Mouse (Mus musculus) liver, adult 10 weeks (tissue): ENCODE measurements around the gene Gm7137. TPM values are rescaled to one million over a fixed set of nuclear protein-coding genes. Genes with fewer than 3 reads are reported as not detected.

ENCODE experiments used
- polyA plus RNA-seq: library from polyadenylated mRNA; stranded (reverse); fragments of 350-450 nt; fragmentation: Illumina TruSeq; extraction: RNeasy Lipid Tissue Mini Kit (QIAGEN cat#74804); gene quantifications from one replicate; pipeline ENCODE4 v1.2.3, GENCODE M21; 2014; ENCODE audit warnings: low read depth, low replicate concordance

The Gm7137 gene
- not detected for polyA plus RNA-seq

GRCm38 (mm10) chr10:77787876-77788275 is at the start of gene Gm7137:
Gm7137 (minus strand) TSS chr10:77788200.

GRCm38 (mm10) chr10:77835647-77836046 is 47.6 kb upstream of the Gm7137 start, which contains the start of gene Krtap10-10:
Krtap10-10 (plus strand) TSS chr10:77835947.

DNA sequence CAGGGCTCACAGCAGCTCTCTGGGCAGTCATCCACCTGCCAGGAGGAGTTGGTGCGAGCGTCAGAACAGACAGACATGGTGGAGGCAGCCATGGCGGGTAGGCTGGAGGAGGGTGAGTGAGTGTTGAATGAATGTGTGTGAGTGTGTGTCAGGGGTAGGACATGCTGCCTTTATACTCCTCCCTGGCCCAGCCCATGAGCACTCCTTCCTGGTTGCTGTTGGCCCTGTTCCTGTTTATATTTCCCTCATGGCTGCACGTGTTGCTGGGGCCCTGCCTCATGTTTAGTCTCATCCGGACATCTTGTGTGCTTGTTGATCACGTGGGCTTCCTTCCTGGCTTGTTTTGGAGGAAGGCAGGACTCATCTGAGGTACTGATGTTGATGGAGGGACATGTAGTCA is 39.0 kb upstream of the Gm7137 start, which contains the start of gene Krtap10-4:
Krtap10-4 (minus strand) TSS at position 145 of the 400 bp plus-strand sequence.

GRCm38 (mm10) chr10:77814382-77814781 is 26.4 kb upstream of the Gm7137 start, which contains the start of gene Gm2696:
Gm2696 (plus strand) TSS chr10:77814682.

GRCm38 (mm10) chr10:77811743-77812142 is 23.7 kb upstream of the Gm7137 start, which contains the start of gene Gm9507:
Gm9507 (minus strand) TSS chr10:77811843.

GRCm38 (mm10) chr10:77798921-77799508 is 11.0 kb upstream of the Gm7137 start, which contains the start of gene Gm19668:
Gm19668 (minus strand) TSS chr10:77799133.

GRCm38 (mm10) chr10:77794976-77795375 is 7.0 kb upstream of the Gm7137 start, which contains the start of gene Gm9639:
Gm9639 (minus strand) TSS chr10:77795076.

GRCm38 (mm10) chr10:77782442-77782841 is 5.6 kb downstream of the Gm7137 start, which contains the start of gene Gm3250:
Gm3250 (minus strand) TSS chr10:77782542.

DNA sequence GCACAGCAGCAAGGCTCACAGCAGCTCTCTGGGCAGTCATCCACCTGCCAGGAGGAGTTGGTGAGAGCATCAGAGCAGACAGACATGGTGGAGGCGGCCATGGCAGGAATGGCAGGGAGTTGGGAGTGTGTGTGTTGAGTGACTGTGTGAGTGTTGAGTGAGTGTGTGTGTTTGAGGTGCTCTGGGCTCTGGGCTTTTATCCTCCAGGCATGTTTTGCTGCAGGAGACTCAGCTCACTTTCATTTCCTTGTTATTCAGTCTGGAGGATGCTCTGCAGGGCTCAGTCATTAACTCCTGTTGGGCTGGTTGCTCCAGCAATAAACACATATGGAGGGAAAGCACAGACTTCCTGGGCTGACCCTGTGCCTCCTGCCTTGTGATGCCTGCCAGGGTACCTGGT is 11.2 kb downstream of the Gm7137 start, which contains the start of gene Gm7138:
Gm7138 (minus strand) TSS at position 101 of the 400 bp plus-strand sequence.

DNA sequence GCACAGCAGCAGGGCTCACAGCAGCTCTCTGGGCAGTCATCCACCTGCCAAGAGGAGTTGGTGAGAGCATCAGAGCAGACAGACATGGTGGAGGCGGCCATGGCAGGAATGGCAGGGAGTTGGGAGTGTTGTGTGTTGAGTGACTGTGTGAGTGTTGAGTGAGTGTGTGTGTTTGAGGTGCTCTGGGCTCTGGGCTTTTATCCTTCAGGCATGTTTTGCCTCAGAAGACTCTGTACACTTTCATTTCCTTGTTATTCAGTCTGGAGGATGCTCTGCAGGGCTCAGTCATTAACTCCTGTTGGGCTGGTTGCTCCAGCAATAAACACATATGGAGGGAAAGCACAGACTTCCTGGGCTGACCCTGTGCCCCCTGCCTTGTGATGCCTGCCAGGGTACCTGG is 16.8 kb downstream of the Gm7137 start, which contains the start of gene Gm3238:
Gm3238 (minus strand) TSS at position 101 of the 400 bp plus-strand sequence.

DNA sequence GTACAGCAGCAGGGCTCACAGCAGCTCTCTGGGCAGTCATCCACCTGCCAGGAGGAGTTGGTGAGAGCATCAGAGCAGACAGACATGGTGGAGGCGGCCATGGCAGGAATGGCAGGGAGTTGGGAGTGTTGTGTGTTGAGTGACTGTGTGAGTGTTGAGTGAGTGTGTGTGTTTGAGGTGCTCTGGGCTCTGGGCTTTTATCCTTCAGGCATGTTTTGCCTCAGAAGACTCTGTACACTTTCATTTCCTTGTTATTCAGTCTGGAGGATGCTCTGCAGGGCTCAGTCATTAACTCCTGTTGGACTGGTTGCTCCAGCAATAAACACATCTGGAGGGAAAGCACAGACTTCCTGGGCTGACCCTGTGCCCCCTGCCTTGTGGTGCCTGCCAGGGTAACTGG is 28.4 kb downstream of the Gm7137 start, which contains the start of gene Gm3233:
Gm3233 (minus strand) TSS at position 101 of the 400 bp plus-strand sequence.

DNA sequence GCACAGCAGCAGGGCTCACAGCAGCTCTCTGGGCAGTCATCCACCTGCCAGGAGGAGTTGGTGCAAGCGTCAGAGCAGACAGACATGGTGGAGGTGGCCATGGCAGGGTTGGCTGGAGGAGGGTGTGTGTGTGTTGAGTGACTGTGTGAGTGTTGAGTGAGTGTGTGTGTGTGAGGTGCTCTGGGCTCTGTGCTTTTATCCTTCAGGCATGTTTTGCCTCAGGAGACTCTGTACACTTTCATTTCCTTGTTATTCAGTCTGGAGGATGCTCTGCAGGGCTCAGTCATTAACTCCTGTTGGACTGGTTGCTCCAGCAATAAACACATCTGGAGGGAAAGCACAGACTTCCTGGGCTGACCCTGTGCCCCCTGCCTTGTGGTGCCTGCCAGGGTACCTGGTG is 36.7 kb downstream of the Gm7137 start, which contains the start of gene Gm9736:
Gm9736 (minus strand) TSS at position 101 of the 400 bp plus-strand sequence.

GRCm38 (mm10) chr10:77741924-77742688 is 45.9 kb downstream of the Gm7137 start, which contains the start of gene Gm18596:
Gm18596 (minus strand) TSS chr10:77742638.

Other genes with a start within 250 kb of the Gm7137 start
- 158 TPM for gene Pttg1ip, start 206.5 kb downstream of the Gm7137 start, polyA plus RNA-seq
- 72.2 TPM for gene Sumo3, start 182.1 kb downstream of the Gm7137 start, polyA plus RNA-seq
- not detected for gene Gm49325, start 182.0 kb downstream of the Gm7137 start, polyA plus RNA-seq
- gene Ube2g2, start 165.9 kb downstream of the Gm7137 start, polyA plus RNA-seq: 10.8 TPM
- gene Tspear, start 101.6 kb downstream of the Gm7137 start, polyA plus RNA-seq: not detected
- gene Gm19402, start 97.4 kb downstream of the Gm7137 start, polyA plus RNA-seq: not detected
- not detected for gene Gm9508, start 91.0 kb downstream of the Gm7137 start, polyA plus RNA-seq
- not detected for gene Gm10272, start 81.6 kb downstream of the Gm7137 start, polyA plus RNA-seq
- gene Gm10024, start 76.7 kb downstream of the Gm7137 start, polyA plus RNA-seq: not detected
- not detected for gene Gm10142, start 72.4 kb downstream of the Gm7137 start, polyA plus RNA-seq
- not detected for gene Krtap12-1, start 67.6 kb downstream of the Gm7137 start, polyA plus RNA-seq
- not detected for gene Gm10100, start 61.7 kb downstream of the Gm7137 start, polyA plus RNA-seq
- gene Gm18596, start 45.6 kb downstream of the Gm7137 start, polyA plus RNA-seq: not detected
- not detected for gene Gm9736, start 36.8 kb downstream of the Gm7137 start, polyA plus RNA-seq
- not detected for gene Gm3233, start 28.5 kb downstream of the Gm7137 start, polyA plus RNA-seq
- not detected for gene Gm3238, start 16.9 kb downstream of the Gm7137 start, polyA plus RNA-seq
- gene Gm7138, start 11.3 kb downstream of the Gm7137 start, polyA plus RNA-seq: not detected
- gene Gm3250, start 5.7 kb downstream of the Gm7137 start, polyA plus RNA-seq: not detected
- gene Gm9639, start 6.9 kb upstream of the Gm7137 start, polyA plus RNA-seq: not detected
- not detected for gene Gm19668, start 10.9 kb upstream of the Gm7137 start, polyA plus RNA-seq
- gene Gm9507, start 23.6 kb upstream of the Gm7137 start, polyA plus RNA-seq: not detected
- gene Gm2696, start 26.5 kb upstream of the Gm7137 start, polyA plus RNA-seq: not detected
- not detected for gene Krtap10-4, start 38.9 kb upstream of the Gm7137 start, polyA plus RNA-seq
- gene Krtap10-10, start 47.7 kb upstream of the Gm7137 start, polyA plus RNA-seq: not detected
- gene Gm36176, start 58.6 kb upstream of the Gm7137 start, polyA plus RNA-seq: not detected
- gene Gm10318, start 64.7 kb upstream of the Gm7137 start, polyA plus RNA-seq: not detected
- gene Gm3285, start 73.8 kb upstream of the Gm7137 start, polyA plus RNA-seq: not detected
- gene Lrrc3, start 114.3 kb upstream of the Gm7137 start, polyA plus RNA-seq: 15.8 TPM
- gene Trpm2, start 182.4 kb upstream of the Gm7137 start, polyA plus RNA-seq: 1.7 TPM
- 0.72 TPM for gene 1810043G02Rik, start 190.3 kb upstream of the Gm7137 start, polyA plus RNA-seq
- 1.1 TPM for gene Pfkl, start 221.9 kb upstream of the Gm7137 start, polyA plus RNA-seq